In genomic region chr14:119347236-119347635, GRCm38 (mm10) we compare ENCODE assay signal across 22 mouse cellular contexts.
DNase-seq lines count a peak whose midpoint lies in the region; TF ChIP-seq lines count a peak whose summit lies in the region.
"Had no signal": no experiment of that assay in that cellular context is flagged by ENCODE, and none has a peak within 500 bp of the region (broad histone marks: within the 10 kb centered on the region; RNA-seq: fewer than 3 reads in every experiment).

No protein-coding gene starts in this region.

- 30% methylated on average over 11 of the region's 11 CpGs for WGBS in olfactory bulb, adult 2 months
- 87% methylated on average over 11 of the region's 11 CpGs for WGBS in lung, adult 2 months

- peak; percentile 10 for DNase-seq in layer of hippocampus, adult 9-11 months
- DNase-seq in layer of hippocampus, postnatal 25 days (ENCODE audit: extremely low spot score in 1 of 2, low spot score in 1 of 2), result no peak
- peak; percentile 30 for DNase-seq in right cerebral cortex, adult 18-20 months
- DNase-seq in right cerebral cortex, postnatal 4 days, result no peak
- DNase-seq in left cerebral cortex, adult 9 months (ENCODE audit: low spot score in 2 of 2), result peak; percentile 17 to 23
- no peak for DNase-seq in heart, postnatal 36 days
- no peak for DNase-seq in lung, adult 2 months
- DNase-seq: adrenal gland, adult 2 months; cerebellum, adult 18-20 months; cerebellum, postnatal 25 days; forebrain, postnatal 0 days; kidney, adult 9 months; kidney, postnatal 25 days; liver, postnatal 0 days; lung, postnatal 14 days had no signal

- 0 out of 2 replicates have a peak overlapping the region, but pooled peaks have one; percentile 17 for H3K4me3 ChIP-seq in olfactory bulb, adult 2 months (ENCODE audit: insufficient read depth, low read depth, low read length)
- no peak overlapping the region for H3K4me3 ChIP-seq in lung, adult 2 months (replicated peaks; ENCODE audit: extremely low read depth, low read depth, low read length)
- H3K4me3 ChIP-seq: embryonic facial prominence, embryonic 12.5 days; heart, embryonic 10.5 days; hindbrain, embryonic 15.5 days; layer of hippocampus, adult 2 months; midbrain, embryonic 13.5 days; myocyte had no signal

- no peak overlapping the region for H3K27ac ChIP-seq in olfactory bulb, adult 2 months (ENCODE audit: insufficient read depth, low read depth, low read length)
- H3K27ac ChIP-seq: embryonic facial prominence, embryonic 12.5 days; heart, embryonic 10.5 days; hindbrain, embryonic 15.5 days; layer of hippocampus, adult 2 months; midbrain, embryonic 13.5 days had no signal

- TF ChIP-seq CTCF in olfactory bulb, adult 2 months (IDR thresholded peaks at IDR 0.05; ENCODE audit: insufficient read depth, low read depth, low read length), result no peak
- no peak for TF ChIP-seq CTCF in lung, adult 2 months (IDR thresholded peaks at IDR 0.05; ENCODE audit: insufficient read depth, low read length)

- intact Hi-C loops in heart, postnatal 36 days (cut with DNase I), result no loop called here

- TF ChIP-seq POLR2A in olfactory bulb, adult 2 months (IDR thresholded peaks at IDR 0.05; ENCODE audit: insufficient read depth, low read depth, low read length), result no peak
- TF ChIP-seq POLR2A in lung, adult 2 months (IDR thresholded peaks at IDR 0.05; ENCODE audit: borderline replicate concordance, extremely low read depth, low read depth, low read length), result no peak

- H3K4me1 ChIP-seq in olfactory bulb, adult 2 months (ENCODE audit: control insufficient read depth, insufficient read depth, low read length), result peaks cover 2% of the 10 kb centered on the region; the same call in 1 of the 2 replicates
- H3K4me1 ChIP-seq in lung, adult 2 months (ENCODE audit: control insufficient read depth, insufficient read depth, low read length), result no peaks in the 10 kb centered on the region
- H3K4me1 ChIP-seq: embryonic facial prominence, embryonic 12.5 days; heart, embryonic 10.5 days; hindbrain, embryonic 15.5 days; midbrain, embryonic 13.5 days had no signal

Comparison
In these comparisons a context has a peak if more than half of its experiments do, and no peak if none do; other contexts are left out.
1. DNase-seq: peak in layer of hippocampus, adult 9-11 months (single experiment), right cerebral cortex, adult 18-20 months (single experiment) and left cerebral cortex, adult 9 months (2 of 2); none in layer of hippocampus, postnatal 25 days (0 of 2), right cerebral cortex, postnatal 4 days (single experiment), heart, postnatal 36 days (0 of 2) and lung, adult 2 months (single experiment).